Mouse (Mus musculus) 3T3-L1 (cell line): ENCODE results near the gene Tjp1.
A peak's percentile ranks its signal among the peaks of the same experiment; 100 is the strongest.

Experiments
- DNase-seq: peaks from one replicate; pipeline ENCODE4 v3.0.0-alpha.2; 2015; ENCODE audit warnings: low read depth, low spot score

Tjp1 gene

DNA sequence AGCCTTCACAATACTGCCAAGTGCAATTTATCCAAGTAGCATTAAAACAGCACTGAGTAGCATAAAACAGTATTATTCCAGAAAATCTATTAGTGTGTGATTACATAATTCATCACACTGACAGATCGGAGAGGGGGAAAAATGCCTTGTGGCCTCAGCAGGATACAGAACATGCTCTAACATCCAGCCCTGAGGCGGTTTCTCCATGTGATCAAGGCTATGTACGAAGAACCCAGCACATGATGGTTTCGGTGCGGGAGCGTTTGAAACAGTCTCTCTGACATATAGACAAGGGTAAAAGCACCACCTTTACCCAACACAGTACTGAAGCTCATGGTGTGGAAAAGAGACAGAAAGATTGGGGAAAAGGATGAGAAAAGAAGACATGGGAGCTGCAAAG, 38.4 kb downstream of the Tjp1 start:
- no peak for DNase-seq

DNA sequence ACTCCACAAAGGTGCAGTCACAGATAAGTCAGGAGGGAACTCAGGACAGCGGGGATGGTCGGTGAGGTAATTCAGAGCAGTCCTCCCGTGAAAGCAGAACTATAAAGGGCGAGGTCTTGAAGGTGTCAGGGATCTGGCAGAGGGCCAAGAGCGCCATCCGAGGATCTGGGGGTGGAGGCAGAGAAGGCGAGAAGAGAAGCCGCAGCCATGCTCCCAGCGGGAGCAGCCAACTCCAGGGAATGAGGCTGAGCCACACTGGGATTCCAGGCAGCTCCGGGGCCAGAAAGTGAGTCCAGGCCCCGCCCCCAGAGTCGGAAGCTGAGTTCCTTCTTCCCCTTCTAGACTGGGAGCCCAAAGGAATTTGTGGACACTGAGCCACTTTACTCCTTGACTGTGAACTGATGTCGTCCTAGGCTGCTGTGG, 41.3 kb downstream of the Tjp1 start:
- DNase-seq: no peak

DNA sequence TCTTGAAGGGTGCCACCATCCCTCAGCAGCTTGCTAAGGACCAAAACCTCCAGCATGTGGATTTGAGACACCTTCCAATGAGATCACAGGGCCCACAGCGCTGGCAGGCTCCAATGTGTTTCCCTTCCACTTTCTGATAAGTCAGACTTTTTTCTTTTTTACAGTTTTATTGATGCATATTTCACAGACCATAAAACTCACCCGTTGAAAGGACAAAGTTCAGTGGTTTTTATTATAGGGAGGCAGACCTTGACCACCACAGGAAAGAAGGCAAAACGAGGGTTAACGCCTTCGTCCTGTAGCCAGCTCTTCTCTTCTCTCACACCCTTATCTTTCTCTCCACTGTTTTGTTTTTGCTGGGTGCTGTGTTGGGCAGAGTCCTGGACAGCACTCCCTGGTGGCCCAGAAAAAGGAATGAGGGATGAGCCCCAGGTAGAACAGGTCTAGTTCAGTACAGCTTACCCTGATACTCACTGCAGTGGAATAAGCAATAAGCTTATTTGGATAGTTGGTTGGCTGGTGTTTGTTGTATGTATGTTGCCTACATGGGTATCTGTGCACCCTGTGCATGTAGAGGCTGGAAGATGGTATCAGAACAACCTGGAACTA, 43.3 kb downstream of the Tjp1 start:
- no peak for DNase-seq

DNA sequence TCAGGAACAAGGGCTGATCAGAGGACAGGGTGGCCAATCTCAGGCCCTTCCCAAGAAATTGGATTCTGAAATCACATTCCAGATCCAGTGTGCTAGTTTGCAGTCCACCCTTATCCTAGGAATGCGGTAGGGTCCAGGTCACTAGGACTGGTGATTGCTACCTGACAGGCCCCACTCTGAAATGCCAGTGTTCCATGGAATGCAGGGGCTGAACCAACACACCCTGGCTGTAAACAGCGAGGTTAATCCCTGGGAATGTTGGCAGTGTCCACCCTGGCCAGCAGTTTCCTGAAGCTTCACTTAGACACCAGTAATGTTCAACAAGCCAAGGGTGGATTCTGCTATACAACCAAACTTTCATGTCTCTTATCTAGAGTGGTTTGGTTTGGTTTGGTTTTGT, 45.4 kb downstream of the Tjp1 start:
- no peak for DNase-seq

DNA sequence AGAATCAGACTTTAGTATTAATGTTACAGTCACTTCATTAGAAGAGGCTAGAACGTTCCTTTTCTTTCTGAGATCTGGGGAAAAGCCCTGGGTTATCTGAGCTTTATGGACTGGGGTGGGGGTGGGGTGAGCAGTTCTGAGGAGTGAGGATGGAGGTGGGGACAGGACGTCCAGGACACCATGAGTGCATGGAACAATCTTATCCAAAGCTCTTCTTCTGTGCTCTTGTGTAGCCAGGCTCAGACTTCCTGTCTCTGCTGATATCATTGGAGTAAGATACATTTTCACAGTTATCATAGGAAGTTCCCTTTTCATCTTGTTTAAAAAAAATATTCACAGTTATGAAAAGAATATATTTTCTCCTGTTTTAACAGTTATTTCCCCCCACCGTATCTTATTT, 55.5 kb downstream of the Tjp1 start:
- no peak for DNase-seq

DNA sequence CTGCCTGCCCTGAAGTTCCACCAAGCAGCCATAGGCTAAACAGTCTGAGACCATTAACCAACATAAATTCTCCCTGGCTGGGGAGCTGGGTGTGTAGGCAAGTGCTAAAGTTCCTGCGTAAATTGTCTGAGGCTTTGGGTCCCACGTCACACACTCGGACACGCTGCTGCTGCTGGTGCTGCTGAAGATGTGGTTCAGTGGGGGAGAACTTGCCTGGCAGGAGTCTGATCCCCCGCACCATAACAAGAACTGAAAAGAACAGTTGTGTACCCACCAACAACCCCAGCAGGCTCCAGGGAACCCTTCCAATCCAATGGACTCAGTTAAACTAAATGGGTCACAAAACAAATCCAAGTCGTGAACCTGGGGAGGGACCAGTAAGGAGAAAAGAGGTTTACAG, 56.2 kb downstream of the Tjp1 start:
- no peak for DNase-seq

DNA sequence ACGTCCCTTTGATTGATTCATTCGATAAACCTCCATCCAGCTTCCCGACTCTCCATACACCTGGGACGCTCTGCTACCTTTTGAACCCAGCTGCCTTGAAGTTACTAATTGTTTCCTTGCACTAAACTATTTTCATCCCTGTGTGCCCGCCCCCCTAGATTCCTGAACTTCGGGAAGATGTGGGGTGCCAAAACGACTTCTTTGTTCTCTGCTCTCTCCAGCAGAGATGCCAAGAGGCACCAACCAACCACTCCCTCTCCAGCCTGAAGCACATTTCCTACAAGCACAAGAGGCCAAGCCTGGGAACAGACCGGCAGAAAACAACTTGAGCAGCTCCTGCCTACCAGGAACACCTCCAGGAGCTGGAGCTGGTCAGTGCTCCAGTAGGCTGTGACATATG, 57.4 kb downstream of the Tjp1 start:
- peak; percentile 47 for DNase-seq

DNA sequence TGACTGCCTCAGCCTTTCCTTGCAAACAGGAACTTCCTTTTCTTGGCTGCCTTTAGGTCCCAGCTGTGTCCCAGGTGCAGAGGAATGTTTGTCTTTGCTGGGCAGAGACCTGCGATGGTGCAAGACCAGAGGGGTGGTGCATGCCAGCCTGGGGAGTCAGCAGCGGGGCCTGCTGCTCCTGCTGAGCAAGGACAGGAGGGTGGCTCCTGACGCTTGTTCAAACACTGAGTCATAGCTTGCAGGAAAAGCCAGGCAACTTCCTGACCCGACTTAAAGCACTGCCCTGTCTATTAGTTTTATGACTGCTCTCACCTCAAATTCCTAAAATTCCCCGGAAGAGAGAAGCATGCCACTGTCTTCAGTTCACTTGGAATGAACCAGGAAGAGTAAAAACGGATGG, 57.9 kb downstream of the Tjp1 start:
- DNase-seq: peak; percentile 85

DNA sequence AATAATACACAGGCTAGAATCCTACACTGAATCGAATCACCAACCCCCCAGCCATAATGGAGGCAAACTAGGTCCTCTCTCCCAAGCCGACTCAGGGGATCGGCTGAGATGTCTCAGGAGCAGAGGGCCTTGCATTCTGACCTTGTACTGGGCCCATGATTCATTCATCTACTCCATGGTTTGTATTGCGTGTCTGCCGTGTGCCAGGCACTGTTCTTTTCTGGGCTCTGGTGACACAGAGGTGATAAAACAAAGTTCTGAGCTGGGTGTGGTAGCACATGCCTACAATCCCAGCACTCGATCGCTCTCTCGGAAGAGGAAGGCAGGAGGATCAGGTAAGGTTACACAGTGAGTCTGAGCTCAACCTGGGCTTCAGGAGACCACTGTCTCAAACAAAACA, 59.4 kb downstream of the Tjp1 start:
- DNase-seq: no peak

DNA sequence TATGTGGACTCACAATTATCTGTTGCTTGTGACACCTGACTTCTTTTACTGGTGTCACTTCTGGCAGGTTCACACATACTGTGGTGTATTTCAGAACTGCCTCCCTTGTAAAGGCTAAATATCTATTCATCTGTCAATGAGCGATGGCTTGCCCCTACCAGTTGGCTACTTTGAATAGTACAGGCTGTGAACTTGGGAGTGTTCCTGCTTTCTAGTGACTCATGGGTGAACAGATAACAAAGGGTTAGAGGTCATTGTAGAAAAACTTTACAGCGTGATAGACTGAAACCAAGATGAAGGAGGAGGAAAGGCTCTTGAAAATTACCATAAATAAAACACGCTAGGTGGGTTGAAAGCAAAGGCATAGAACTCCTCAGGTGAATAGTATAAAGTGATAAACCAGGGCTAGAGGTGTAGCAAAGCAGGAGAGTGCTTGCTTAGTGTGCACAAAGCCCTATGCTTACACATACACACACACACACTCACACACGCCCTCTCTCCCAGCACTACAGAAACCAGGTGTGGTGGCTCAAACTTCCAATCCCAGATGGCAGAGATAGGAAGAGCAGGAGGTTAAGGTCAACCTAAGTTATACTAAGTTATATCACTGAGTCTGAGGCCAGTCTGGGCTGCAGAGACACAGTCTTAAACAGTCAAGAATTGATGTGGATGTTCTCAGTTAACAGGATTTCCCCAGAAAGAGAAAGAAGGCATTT, 60.1 kb downstream of the Tjp1 start:
- peak; percentile 29 for DNase-seq

DNA sequence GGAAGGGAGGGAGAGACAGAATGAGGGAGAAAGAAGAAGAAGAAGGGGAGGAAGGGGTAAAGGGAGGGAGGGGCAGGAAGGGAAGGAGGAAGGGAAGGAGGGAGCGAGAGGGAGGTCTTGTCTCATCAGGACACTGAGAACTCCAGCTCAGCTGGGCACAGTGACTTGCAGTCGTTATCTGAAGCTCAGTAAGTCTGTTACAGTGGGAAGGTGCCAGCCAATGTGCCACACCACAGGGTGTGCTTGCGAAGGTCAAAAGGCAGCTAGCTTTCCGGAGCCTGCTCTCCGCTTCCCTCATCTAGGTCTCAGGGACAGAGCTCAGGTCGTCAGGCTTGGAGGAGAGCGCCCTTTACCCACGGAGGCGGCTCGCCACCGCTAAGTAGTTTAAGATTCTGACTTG, 61.4 kb downstream of the Tjp1 start:
- DNase-seq: no peak

DNA sequence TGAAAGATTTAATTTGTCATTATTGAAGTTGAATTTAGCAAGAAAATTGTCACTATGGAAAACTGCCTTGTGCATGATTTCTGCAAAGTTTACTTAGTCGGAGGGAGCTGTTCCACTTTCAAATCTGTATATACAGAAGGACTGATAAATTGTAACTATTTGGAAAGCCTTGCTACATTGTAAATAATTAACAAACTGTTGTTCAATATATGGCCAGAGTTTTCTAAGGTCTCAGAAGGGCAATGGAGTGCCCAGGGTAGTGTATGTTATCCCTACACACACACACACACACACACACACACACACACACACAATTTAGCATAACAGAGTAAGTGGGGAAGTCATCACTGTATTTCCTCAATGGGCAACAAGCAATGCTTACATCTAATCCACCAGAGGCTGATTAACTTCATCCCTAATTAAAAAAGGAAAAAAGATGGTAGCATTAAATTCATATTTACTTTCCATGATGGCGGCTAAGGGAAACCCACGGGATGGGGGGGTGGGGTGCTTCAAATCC, 63.0 kb downstream of the Tjp1 start:
- DNase-seq: no peak

DNA sequence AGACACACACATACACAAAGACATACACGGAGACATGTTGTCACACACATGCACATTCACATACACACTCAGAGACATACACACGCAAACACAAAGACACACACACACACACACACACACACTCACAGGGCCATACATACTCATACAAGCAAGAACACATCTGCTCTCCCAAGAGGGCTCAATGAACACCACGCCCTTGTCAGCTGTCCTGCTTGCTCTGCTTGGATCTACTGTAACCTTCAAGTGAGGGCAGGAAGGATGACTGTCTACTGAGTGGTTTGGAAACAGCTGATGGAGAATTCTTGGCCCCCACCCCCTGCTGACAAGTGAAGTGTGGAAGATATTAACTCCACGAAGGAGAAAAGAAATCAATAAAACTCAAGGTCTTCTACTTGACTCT, 64.1 kb downstream of the Tjp1 start:
- no peak for DNase-seq

DNA sequence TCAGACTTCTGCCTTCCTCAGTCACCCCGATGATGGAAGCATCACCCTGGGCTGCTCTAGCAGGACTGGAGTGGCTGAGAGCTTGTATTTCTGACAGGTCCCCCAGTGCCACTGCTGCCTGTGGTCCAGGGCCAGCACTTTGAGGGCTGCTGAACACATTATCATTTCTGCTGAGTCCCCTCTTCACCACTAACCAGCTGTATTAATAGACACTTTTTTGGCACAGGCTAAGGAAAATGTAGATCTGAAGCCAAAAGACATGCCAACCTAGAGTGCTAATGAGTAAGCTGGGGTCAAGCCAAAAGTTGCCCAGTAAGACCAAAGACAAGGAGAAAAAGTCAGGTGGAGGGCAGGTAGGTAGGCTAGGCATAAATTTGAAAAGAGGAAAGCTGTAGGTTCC, 66.2 kb downstream of the Tjp1 start:
- DNase-seq: no peak

DNA sequence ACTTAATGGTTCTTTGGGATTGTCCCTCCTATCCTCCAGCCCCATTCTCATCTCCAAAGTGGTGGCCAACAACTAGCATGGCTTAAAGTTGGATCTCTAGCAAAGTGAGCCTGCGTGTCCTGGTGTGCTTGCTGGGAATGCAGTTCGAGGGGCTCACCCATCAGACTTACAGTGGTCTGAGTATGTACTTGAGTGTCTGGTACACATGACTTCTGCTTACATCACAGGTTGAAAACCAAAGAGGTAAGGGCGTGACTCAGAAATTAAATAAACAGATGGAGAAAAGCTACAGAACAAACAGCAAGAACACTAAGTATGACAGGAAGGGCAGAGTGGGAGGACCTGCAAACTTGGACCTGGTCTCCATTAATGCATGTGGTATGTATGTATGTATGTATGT, 67.4 kb downstream of the Tjp1 start:
- no peak for DNase-seq

DNA sequence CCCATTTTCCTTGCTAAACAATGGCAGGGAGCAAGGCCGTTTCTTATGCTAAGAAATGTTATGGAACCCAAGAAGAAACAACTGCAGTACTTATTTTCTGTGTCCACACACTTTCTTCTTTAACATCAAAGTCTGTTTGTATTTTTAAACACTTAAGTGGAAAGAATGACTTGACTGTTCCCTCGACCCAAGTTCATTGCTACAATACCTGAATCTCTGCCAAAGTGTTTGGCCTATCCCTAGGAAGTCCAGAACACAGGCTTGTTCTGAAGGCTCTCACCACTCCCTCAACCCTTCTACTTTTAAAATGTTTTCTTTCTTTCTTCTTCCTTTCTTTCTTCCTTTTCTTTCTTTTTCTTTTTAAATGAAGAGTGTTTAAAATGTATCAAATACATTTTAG, 71.5 kb downstream of the Tjp1 start:
- DNase-seq: peak; percentile 36

DNA sequence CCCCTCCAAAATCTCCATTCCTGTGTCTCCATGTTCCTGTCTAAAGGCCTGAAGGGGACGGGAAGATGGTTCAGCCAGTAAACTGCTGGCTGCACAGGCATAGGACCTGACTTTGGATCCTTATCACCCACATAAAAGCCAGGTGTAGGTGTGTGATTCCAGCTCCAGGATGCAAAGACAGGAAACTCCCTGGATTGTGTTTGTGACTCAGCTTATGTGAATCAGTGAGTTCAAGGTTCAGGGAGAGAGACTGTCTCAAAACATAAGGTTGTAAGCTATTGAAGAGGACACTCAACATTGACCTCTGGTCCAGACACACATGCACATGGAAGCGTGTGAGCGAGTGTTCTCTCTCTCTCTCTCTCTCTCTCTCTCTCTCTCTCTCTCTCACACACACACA, 72.4 kb downstream of the Tjp1 start:
- DNase-seq: no peak

DNA sequence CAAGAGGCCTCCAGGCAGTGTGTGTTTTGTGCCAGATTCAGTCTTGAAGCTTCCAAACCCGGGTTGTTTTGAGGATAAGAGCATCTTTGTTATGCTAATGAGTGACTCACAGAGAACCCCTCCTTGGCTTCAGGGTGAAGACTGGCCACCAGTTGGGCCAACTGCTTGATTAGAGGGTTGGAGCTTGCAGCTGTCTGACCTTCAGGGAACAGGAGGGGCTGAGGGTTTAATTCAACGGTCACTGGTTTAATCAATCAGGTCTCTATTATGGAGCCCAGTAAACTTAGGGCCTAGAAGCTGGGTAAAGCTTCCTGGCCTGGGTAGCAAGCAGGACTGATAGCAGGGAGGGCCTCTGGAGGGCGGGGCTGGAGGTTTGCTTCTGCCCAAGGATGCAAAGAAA, 73.3 kb downstream of the Tjp1 start:
- DNase-seq: peak; percentile 39

DNA sequence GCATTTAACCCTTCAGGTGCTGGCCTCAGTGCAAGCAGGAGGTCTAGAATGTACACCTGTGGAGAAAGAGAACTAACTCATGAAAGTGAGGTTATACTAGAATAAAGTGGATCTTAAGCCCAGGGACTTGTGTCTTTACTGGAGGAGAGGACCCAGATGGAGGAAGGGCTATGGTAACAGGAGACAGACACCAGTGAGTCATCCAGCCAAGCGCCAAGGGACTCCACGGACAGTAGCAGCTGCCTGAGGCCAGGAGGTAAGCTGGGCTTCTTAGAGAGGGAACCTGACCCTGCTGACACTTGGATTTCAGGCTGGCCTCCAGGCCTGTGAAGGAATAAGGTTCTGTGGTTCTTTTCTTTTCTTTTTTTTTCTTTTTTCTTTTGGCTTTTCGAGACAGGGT, 75.3 kb downstream of the Tjp1 start:
- DNase-seq: peak; percentile 84

DNA sequence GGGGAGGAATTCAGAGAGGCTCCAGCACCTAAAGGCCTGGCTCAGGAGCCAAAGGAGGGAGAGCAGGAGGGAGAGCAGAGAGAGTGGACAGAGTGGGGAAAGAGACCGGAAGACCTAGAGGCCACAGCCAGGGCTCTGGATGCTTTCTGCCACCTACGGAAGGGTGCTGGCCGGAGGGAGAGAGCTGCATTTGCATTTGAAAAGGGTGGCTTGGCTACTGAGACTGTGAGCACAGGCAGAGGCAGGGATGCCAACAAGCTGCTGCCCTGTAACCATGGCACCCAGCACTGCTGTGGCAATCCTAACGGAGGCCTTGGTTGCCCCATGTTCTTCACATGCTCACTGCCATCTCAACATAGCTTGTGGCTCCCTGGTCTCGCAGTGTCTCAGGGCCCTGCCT, 77.4 kb downstream of the Tjp1 start:
- DNase-seq: no peak

DNA sequence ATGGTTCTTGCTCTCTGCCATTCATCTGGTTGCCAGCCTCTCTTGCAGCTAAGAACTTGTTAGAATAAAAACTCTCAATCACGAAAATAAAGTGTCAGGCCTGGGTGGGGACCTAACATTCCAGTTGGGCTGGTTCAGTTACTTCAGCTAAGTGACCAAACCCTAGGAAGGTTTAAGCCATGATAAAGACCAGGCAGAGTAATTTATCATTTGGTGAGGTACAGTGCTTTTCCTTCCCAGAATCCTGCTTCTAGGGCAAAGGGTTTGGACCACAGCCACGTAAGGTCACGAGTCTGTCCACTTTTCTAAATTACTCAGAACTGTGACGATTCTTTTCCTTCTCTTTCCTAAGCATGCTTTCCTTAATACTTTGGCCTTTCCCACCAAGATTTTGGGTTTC, 86.1 kb downstream of the Tjp1 start:
- peak; percentile 51 for DNase-seq

DNA sequence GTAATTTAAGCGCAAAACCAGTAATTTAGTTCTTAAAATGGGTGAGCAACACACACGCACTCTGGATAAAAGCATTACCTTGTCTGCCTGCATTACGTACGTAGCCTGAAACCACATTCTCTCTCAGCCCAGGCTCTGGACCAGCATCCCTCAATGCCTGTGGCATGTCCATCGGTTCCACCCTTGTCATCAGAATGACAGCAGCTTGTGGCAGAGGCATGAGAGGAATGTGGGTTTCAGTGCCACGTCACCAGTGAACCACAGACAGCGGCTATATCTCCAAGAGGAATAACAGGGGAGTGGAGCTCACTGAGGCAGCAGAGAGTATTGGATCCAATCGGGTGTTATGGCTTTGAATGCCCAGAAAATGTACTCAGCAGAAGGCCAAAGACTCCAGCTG, 88.1 kb downstream of the Tjp1 start:
- peak; percentile 47 for DNase-seq

DNA sequence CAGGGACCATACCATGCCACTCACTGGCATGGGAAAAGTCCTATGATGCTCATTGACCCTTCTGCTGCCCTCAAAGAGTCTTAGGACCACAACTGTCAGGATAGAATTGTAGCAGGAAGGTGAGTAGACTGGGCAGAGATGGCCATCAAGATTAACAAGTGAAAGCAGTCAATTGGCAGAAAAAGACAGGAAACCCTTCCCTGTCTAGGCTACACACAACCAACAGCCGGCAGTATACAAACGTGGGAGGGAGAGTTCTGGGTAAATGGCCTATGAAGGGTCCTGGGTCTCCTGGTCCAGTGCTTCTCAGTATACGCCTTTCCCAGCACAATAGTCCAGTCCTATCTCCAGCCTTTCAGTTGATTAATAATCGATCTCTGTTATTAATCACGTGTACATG, 89.4 kb downstream of the Tjp1 start:
- DNase-seq: no peak

DNA sequence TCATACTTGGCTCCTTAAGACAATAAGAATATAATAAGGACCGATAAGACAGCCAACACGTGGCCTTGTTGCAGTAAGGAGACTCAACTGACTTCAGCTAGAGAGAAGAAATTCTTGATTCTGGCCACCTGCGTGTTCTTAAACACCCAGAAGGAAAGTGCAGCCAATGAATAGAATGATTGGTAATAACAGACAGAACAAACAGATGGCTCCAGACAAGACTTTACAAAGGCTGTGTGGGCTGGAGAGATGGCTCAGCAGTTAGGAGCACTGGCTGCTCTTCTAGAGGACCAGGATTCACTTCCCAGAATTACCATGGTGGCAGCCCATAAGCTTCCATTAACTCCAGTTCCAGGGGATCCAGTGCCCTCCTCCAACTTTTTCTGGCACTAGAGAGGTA, 90.7 kb downstream of the Tjp1 start:
- no peak for DNase-seq
